Mouse (Mus musculus) megakaryocyte-erythroid progenitor cell, adult 5-6 weeks (primary cell): ENCODE results near the gene Mcts2. TPM values are rescaled to one million over a fixed set of nuclear protein-coding genes. Genes with fewer than 3 reads are reported as not detected.
A peak's percentile ranks its signal among the peaks of the same experiment; 100 is the strongest.

Source experiments
- ATAC-seq: replicated peaks from 2 replicates; pipeline ENCODE4 v1.8.0; 2016; ENCODE audit warnings: mild to moderate bottlenecking, inconsistent platforms; ENCODE audit not compliant: severe bottlenecking, poor library complexity, low FRiP score, low TSS enrichment
- total RNA-seq, 2 experiments: library from RNA; stranded (forward) in 1 of 2; stranded (reverse) in 1 of 2; fragments of 200-1000, 215-1000 nt in 1 of 2; fragments of >200 nt in 1 of 2; fragmentation: Nextera tagmentation in 1 of 2; gene quantifications; 2 replicates each; pipeline ENCODE4 v1.2.3; 2014 to 2017

Mcts2 gene
- total RNA-seq, 2 experiments from 2014 or later = 5.8 to 12.5 TPM

- no peak for ATAC-seq
These were observed 31.2 kb downstream of the Mcts2 start for GRCm38 (mm10) chr2:152718076-152718475.

- ATAC-seq = no peak
These were observed 37.0 kb downstream of the Mcts2 start for GRCm38 (mm10) chr2:152723651-152724331.

GRCm38 (mm10) chr2:152724332-152724723, 37.5 kb downstream of the Mcts2 start:
- no peak for ATAC-seq

- ATAC-seq = no peak
These were observed 38.4 kb downstream of the Mcts2 start for GRCm38 (mm10) chr2:152725178-152725750.

GRCm38 (mm10) chr2:152726213-152726612, 39.4 kb downstream of the Mcts2 start:
- ATAC-seq = no peak

- ATAC-seq = no peak
These were observed 40.0 kb downstream of the Mcts2 start for GRCm38 (mm10) chr2:152726751-152727335.

- no peak for ATAC-seq
These were observed 41.1 kb downstream of the Mcts2 start for GRCm38 (mm10) chr2:152727795-152728510.

GRCm38 (mm10) chr2:152728594-152728993, 41.8 kb downstream of the Mcts2 start:
- no peak for ATAC-seq

- no peak for ATAC-seq
These were observed 42.3 kb downstream of the Mcts2 start for GRCm38 (mm10) chr2:152729013-152729635.

GRCm38 (mm10) chr2:152729636-152730020, 42.8 kb downstream of the Mcts2 start:
- ATAC-seq = peak; percentile 40

- ATAC-seq = no peak
These were observed 46.4 kb downstream of the Mcts2 start for GRCm38 (mm10) chr2:152733201-152733600.

- no peak for ATAC-seq
These were observed 47.7 kb downstream of the Mcts2 start for GRCm38 (mm10) chr2:152734501-152734900.

GRCm38 (mm10) chr2:152734984-152735383, 48.1 kb downstream of the Mcts2 start:
- ATAC-seq = no peak

- ATAC-seq = peak; percentile 72
These were observed 49.3 kb downstream of the Mcts2 start, which contains the start of gene Id1 for GRCm38 (mm10) chr2:152736090-152736601. Gene Id1 (plus strand): TSS chr2:152736251.

- ATAC-seq = no peak
These were observed 49.9 kb downstream of the Mcts2 start for GRCm38 (mm10) chr2:152736748-152737147.

Other genes starting within 250 kb of the Mcts2 start
- not detected in 2 replicates for gene Defb23, start 222.4 kb upstream of the Mcts2 start, total RNA-seq (2014; fragmentation: Nextera tagmentation)
- not detected in 2 replicates for gene Defb23, start 222.4 kb upstream of the Mcts2 start, total RNA-seq (2017)
- gene Defb20, start 210.0 kb upstream of the Mcts2 start, total RNA-seq (2014; fragmentation: Nextera tagmentation) = not detected in 2 replicates
- not detected in 2 replicates for gene Defb20, start 210.0 kb upstream of the Mcts2 start, total RNA-seq (2017)
- gene Defb22, start 196.9 kb upstream of the Mcts2 start, total RNA-seq (2014; fragmentation: Nextera tagmentation) = not detected in 2 replicates
- not detected in 2 replicates for gene Defb22, start 196.9 kb upstream of the Mcts2 start, total RNA-seq (2017)
- not detected in 2 replicates for gene Defb26, start 175.3 kb upstream of the Mcts2 start, total RNA-seq (2014; fragmentation: Nextera tagmentation)
- gene Defb26, start 175.3 kb upstream of the Mcts2 start, total RNA-seq (2017) = not detected in 2 replicates
- gene Defb28, start 168.8 kb upstream of the Mcts2 start, total RNA-seq (2014; fragmentation: Nextera tagmentation) = not detected in 2 replicates
- not detected in 2 replicates for gene Defb28, start 168.8 kb upstream of the Mcts2 start, total RNA-seq (2017)
- not detected in 2 replicates for gene Defb29, start 146.9 kb upstream of the Mcts2 start, total RNA-seq (2014; fragmentation: Nextera tagmentation)
- not detected in 2 replicates for gene Defb29, start 146.9 kb upstream of the Mcts2 start, total RNA-seq (2017)
- gene Gm17416, start 117.7 kb upstream of the Mcts2 start, total RNA-seq (2014; fragmentation: Nextera tagmentation) = not detected in 2 replicates
- not detected in 2 replicates for gene Gm17416, start 117.7 kb upstream of the Mcts2 start, total RNA-seq (2017)
- not detected in 2 replicates for gene Defb21, start 114.3 kb upstream of the Mcts2 start, total RNA-seq (2014; fragmentation: Nextera tagmentation)
- not detected in 2 replicates for gene Defb21, start 114.3 kb upstream of the Mcts2 start, total RNA-seq (2017)
- gene Defb19, start 106.7 kb upstream of the Mcts2 start, total RNA-seq (2014; fragmentation: Nextera tagmentation) = not detected in 2 replicates
- gene Defb19, start 106.7 kb upstream of the Mcts2 start, total RNA-seq (2017) = not detected in 2 replicates
- not detected in 2 replicates for gene Defb45, start 87.6 kb upstream of the Mcts2 start, total RNA-seq (2014; fragmentation: Nextera tagmentation)
- not detected in 2 replicates for gene Defb45, start 87.6 kb upstream of the Mcts2 start, total RNA-seq (2017)
- gene Defb36, start 82.7 kb upstream of the Mcts2 start, total RNA-seq (2014; fragmentation: Nextera tagmentation) = not detected in 2 replicates
- gene Defb36, start 82.7 kb upstream of the Mcts2 start, total RNA-seq (2017) = not detected in 2 replicates
- not detected in 2 replicates for gene Defb25, start 64.0 kb upstream of the Mcts2 start, total RNA-seq (2014; fragmentation: Nextera tagmentation)
- gene Defb25, start 64.0 kb upstream of the Mcts2 start, total RNA-seq (2017) = not detected in 2 replicates
- gene Rem1, start 60.1 kb upstream of the Mcts2 start, total RNA-seq (2014; fragmentation: Nextera tagmentation) = 4.9 TPM in 1 of 2 replicates, not detected in the other
- gene Rem1, start 60.1 kb upstream of the Mcts2 start, total RNA-seq (2017) = not detected in 2 replicates
- gene H13, start 17.6 kb upstream of the Mcts2 start, total RNA-seq (2014; fragmentation: Nextera tagmentation) = 66.9 and 68.1 TPM in 2 replicates
- gene H13, start 17.6 kb upstream of the Mcts2 start, total RNA-seq (2017) = 56.1 and 69.1 TPM in 2 replicates
- not detected in 2 replicates for gene Id1, start 49.2 kb downstream of the Mcts2 start, total RNA-seq (2014; fragmentation: Nextera tagmentation)
- not detected in 2 replicates for gene Id1, start 49.2 kb downstream of the Mcts2 start, total RNA-seq (2017)
- not detected in 2 replicates for gene Cox4i2, start 67.1 kb downstream of the Mcts2 start, total RNA-seq (2014; fragmentation: Nextera tagmentation)
- not detected in 2 replicates for gene Cox4i2, start 67.1 kb downstream of the Mcts2 start, total RNA-seq (2017)
- 5.7 and 6.7 TPM in 2 replicates for gene Bcl2l1, start 144.7 kb downstream of the Mcts2 start, total RNA-seq (2014; fragmentation: Nextera tagmentation)
- gene Bcl2l1, start 144.7 kb downstream of the Mcts2 start, total RNA-seq (2017) = 3.7 and 11.8 TPM in 2 replicates
- 51.9 and 52.3 TPM in 2 replicates for gene Tpx2, start 160.9 kb downstream of the Mcts2 start, total RNA-seq (2014; fragmentation: Nextera tagmentation)
- gene Tpx2, start 160.9 kb downstream of the Mcts2 start, total RNA-seq (2017) = 79.0 and 103 TPM in 2 replicates
- gene Mylk2, start 224.3 kb downstream of the Mcts2 start, total RNA-seq (2014; fragmentation: Nextera tagmentation) = not detected in 2 replicates
- gene Mylk2, start 224.3 kb downstream of the Mcts2 start, total RNA-seq (2017) = not detected in 2 replicates
- gene Foxs1, start 246.2 kb downstream of the Mcts2 start, total RNA-seq (2014; fragmentation: Nextera tagmentation) = not detected in 2 replicates
- not detected in 2 replicates for gene Foxs1, start 246.2 kb downstream of the Mcts2 start, total RNA-seq (2017)